Mouse (Mus musculus): Measurements from ENCODE around the gene Zfp273.
"Not testable (repeated sequence)": the region's sequence is repeated elsewhere in the genome, so short reads cannot be mapped to it uniquely, and the experiment has no call there.

The Zfp273 gene

DNA sequence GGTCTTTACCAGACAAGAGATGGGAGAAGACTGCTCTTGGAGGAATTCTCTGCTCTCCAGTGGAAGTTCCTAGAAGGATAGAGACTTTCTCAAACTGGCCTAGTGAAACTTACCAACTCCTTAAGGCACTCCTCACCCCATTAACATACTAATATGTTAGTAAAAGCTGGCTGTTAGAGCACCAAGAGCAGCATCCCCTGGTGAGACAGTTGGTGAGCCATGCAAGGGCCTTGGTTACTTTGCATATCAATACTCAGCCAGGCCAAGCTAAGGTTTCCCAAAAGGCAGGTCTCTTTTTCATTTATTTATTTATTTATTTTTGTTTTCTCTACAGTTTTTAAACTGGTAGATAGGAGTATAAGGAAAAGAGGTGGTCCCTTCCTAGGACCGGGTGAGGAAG is 43.8 kb downstream of the Zfp273 start:
- no peak overlapping the region for H3K4me3 ChIP-seq (replicated peaks; ENCODE audit: low read length)
- H3K27me3 ChIP-seq (ENCODE audit: insufficient read depth, low read length): peaks cover 5% of the 10 kb centered on the region; the same call in 1 of the 2 replicates
- peak; percentile 21; the same call in 1 of the 2 replicates for TF ChIP-seq POU5F1 (IDR thresholded peaks at IDR 0.05; ENCODE audit: borderline replicate concordance, low read length)
- TF ChIP-seq NANOG (IDR thresholded peaks at IDR 0.05; ENCODE audit: borderline replicate concordance, low read length): no peak

DNA sequence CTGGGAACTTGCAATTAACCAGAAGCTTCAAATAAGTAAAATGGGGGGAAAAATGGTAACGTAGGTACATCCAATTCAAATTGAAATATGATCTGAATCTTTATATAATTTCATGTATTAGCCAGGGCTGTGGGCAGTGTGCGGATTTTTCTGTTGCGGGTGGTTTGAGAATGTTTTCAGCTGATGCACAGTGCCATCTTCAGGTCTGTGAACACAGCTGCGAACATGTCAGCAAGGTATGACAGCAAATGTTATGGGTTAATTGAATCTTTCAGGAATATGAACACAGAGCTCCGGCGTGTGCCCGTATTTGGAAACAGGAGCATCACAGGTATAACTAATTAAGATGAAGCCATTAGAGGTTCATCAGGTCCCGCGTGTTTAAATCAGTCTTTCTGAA is 49.0 kb downstream of the Zfp273 start:
- Histone ChIP-seq H3K36me3 (ENCODE audit: insufficient read depth, low read length) (no peaks in the 10 kb centered on the region), H3K27me3 (ENCODE audit: insufficient read depth, low read length) (peaks cover 16% of the 10 kb centered on the region), H3K9me3 (ENCODE audit: low read length) (no peaks in the 10 kb centered on the region), H3K4me3 (replicated peaks; ENCODE audit: low read length) (peak overlapping the region; percentile 70; the same call in 1 of the 2 replicates), H3K4me1 (replicated peaks; ENCODE audit: low read depth, low read length) (peaks cover 38% of the 10 kb centered on the region)
- TF ChIP-seq POU5F1 (IDR thresholded peaks at IDR 0.05; ENCODE audit: borderline replicate concordance, low read length): no peak
- TF ChIP-seq CTCF (conservative IDR thresholded peaks at IDR 0.05; ENCODE audit: low read length): no peak; the same call in 1 of the 2 replicates
- TF ChIP-seq NANOG (IDR thresholded peaks at IDR 0.05; ENCODE audit: borderline replicate concordance, low read length): no peak

More for the DNA sequence above, 43.8 kb downstream of the Zfp273 start:
- Histone ChIP-seq H3K36me3 (ENCODE audit: insufficient read depth, low read length) (no peaks in the 10 kb centered on the region), H3K4me1 (replicated peaks; ENCODE audit: low read depth, low read length) (peaks cover 52% of the 10 kb centered on the region), H3K9me3 (ENCODE audit: low read length) (no peaks in the 10 kb centered on the region)

DNA sequence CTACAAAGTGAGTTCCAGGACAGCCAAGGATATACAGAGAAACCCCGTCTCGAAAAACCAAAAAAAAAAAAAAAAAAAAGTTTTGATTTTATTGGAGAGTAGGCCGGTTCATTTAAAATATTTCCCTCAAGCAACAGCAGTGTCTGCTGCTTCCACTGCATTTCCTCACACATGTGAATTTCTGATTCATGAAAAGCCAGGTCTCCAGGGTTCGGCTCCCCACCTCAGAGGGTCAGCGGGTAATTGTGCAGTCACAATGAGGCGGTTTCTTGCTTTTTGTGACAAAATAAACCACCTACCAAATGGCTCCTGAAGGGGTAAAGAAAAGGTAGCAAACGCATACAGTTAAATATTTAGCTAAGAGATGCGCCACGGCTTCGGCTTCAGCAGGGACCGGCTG is 49.5 kb downstream of the Zfp273 start, which contains the start of gene BC048507:
TSS of gene BC048507 (plus strand) at position 301 of the 400 bp plus-strand sequence.
- peak within 1 kb of the TSS; percentile 70 for H3K4me3 ChIP-seq (replicated peaks; ENCODE audit: low read length)
- no peak for TF ChIP-seq POU5F1 (IDR thresholded peaks at IDR 0.05; ENCODE audit: borderline replicate concordance, low read length)
- TF ChIP-seq NANOG (IDR thresholded peaks at IDR 0.05; ENCODE audit: borderline replicate concordance, low read length): no peak
- TF ChIP-seq CTCF (conservative IDR thresholded peaks at IDR 0.05; ENCODE audit: low read length): no peak
- H3K27me3 ChIP-seq (ENCODE audit: insufficient read depth, low read length): peaks cover 16% of the 10 kb centered on the region

DNA sequence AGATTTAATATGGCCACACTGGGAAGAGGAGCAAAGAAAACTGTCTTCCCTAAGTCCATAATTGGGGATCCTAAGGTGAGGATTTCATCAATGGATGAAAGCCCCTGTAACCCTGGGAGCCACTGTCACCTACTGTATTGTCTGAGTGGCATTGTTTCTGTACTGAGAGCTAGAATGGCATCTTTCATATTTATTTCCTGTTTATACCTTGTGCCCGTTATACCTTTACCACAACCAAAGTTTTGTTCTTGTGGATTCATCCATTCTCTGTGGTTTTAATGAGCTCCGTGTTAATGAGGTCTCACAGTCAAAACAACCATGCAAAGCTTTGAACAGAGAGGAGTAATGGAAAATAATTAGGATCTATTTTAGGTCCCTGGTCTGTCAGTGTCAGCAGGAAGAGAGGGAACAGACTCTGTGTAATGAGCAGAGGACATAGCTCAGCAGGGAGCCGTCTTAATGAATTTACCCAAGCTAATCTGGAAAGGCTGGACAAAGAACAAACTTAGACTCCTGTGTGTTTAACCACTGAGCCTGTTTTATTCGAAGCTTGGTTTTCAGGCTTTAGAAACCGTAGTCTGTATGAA is 51.3 kb downstream of the Zfp273 start:
- H3K9me3 ChIP-seq (ENCODE audit: low read length): no peaks in the 10 kb centered on the region
- H3K36me3 ChIP-seq (ENCODE audit: insufficient read depth, low read length): no peaks in the 10 kb centered on the region
- peaks cover 19% of the 10 kb centered on the region for H3K27me3 ChIP-seq (ENCODE audit: insufficient read depth, low read length)
- H3K4me1 ChIP-seq (replicated peaks; ENCODE audit: low read depth, low read length): peaks cover 18% of the 10 kb centered on the region
- TF ChIP-seq POU5F1 (IDR thresholded peaks at IDR 0.05; ENCODE audit: borderline replicate concordance, low read length) (no peak), CTCF (conservative IDR thresholded peaks at IDR 0.05; ENCODE audit: low read length) (no peak), NANOG (IDR thresholded peaks at IDR 0.05; ENCODE audit: borderline replicate concordance, low read length) (no peak)
- H3K4me3 ChIP-seq (replicated peaks; ENCODE audit: low read length): no peak overlapping the region

More for the DNA sequence above, 49.5 kb downstream of the Zfp273 start, which contains the start of gene BC048507:
- Histone ChIP-seq H3K4me1 (replicated peaks; ENCODE audit: low read depth, low read length) (peaks cover 33% of the 10 kb centered on the region), H3K36me3 (ENCODE audit: insufficient read depth, low read length) (no peaks in the 10 kb centered on the region), H3K9me3 (ENCODE audit: low read length) (no peaks in the 10 kb centered on the region)

DNA sequence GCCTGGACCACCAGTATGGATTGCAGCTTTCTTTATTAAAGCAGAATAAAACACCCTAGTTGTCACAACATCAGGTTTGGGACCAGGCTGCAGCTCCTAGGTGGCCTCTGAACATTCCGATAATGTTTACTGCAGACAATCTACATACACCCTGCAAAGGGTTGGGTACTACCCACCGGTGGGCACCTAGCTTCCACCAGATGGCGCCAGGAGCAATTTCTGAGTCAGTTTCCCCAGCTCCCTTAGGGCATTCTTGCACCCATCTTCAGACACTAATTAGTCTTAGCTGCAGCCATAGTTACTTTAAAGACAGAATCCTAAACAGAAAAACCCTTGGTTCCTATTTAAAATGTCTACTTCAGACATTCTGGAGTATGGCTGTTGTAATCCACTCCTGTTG is 54.4 kb downstream of the Zfp273 start:
- Histone ChIP-seq H3K4me3 (replicated peaks; ENCODE audit: low read length) (no peak overlapping the region), H3K36me3 (ENCODE audit: insufficient read depth, low read length) (no peaks in the 10 kb centered on the region), H3K9me3 (ENCODE audit: low read length) (no peaks in the 10 kb centered on the region), H3K27me3 (ENCODE audit: insufficient read depth, low read length) (peaks cover 10% of the 10 kb centered on the region), H3K4me1 (replicated peaks; ENCODE audit: low read depth, low read length) (peaks cover 10% of the 10 kb centered on the region)
- no peak for TF ChIP-seq POU5F1 (IDR thresholded peaks at IDR 0.05; ENCODE audit: borderline replicate concordance, low read length)
- TF ChIP-seq CTCF (conservative IDR thresholded peaks at IDR 0.05; ENCODE audit: low read length): peak; percentile 78

DNA sequence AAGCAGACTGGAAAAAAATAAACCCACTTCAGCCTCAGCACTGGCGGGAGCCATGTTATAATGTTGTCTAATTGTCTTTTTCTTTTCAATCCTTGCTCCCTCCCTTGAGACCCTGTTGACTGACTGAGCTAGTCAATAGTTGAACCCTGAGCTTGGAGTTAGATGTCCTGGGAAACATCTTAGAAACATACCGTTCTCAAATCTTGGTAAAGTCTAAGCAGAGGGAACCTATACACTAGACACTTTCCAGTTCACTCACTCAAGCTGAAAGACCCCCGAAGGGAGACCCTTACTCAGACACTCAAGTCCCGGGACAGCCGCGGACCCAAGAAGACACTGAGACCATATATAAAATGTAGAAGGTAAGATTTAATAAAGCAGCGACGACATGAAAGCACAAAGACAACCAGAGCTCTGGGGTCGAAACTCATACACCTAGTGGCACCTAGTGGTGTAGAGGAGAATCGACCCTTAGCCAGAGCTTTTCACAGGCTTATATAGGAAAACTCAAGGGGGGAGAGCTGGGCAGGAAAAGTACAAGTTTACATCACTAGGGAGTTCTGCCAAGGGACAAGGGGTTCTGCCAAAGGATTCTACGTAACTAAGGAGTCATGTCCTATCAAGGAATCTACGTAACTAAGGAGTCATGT is 62.6 kb downstream of the Zfp273 start:
- H3K36me3 ChIP-seq (ENCODE audit: insufficient read depth, low read length); H3K4me3 ChIP-seq (replicated peaks; ENCODE audit: low read length); H3K27me3 ChIP-seq (ENCODE audit: insufficient read depth, low read length); H3K4me1 ChIP-seq (replicated peaks; ENCODE audit: low read depth, low read length); H3K9me3 ChIP-seq (ENCODE audit: low read length): not testable (repeated sequence)
